Mouse (Mus musculus): ENCODE results near the gene Psmg4. TPM values are rescaled to one million over a fixed set of nuclear protein-coding genes. Genes with fewer than 3 reads are reported as not detected.

Psmg4 gene
- polyA plus RNA-seq, 1 experiment: 27.5 TPM

GRCm38 (mm10) chr13:34212735-34213212 is 50.0 kb downstream of the Psmg4 start:
- TF ChIP-seq GATA1 (IDR thresholded peaks at IDR 0.05; ENCODE audit: low read length): no peak

- TF ChIP-seq GATA1 (IDR thresholded peaks at IDR 0.05; ENCODE audit: low read length): no peak
These were observed 52.1 kb downstream of the Psmg4 start for GRCm38 (mm10) chr13:34214855-34215254.

GRCm38 (mm10) chr13:34218776-34219175 is 56.0 kb downstream of the Psmg4 start:
- TF ChIP-seq GATA1 (IDR thresholded peaks at IDR 0.05; ENCODE audit: low read length): no peak

GRCm38 (mm10) chr13:34219728-34220127 is 57.0 kb downstream of the Psmg4 start:
- TF ChIP-seq GATA1 (IDR thresholded peaks at IDR 0.05; ENCODE audit: low read length): no peak

GRCm38 (mm10) chr13:34222985-34223384 is 60.2 kb downstream of the Psmg4 start:
- TF ChIP-seq GATA1 (IDR thresholded peaks at IDR 0.05; ENCODE audit: low read length): no peak

GRCm38 (mm10) chr13:34226940-34227339 is 64.2 kb downstream of the Psmg4 start:
- TF ChIP-seq GATA1 (IDR thresholded peaks at IDR 0.05; ENCODE audit: low read length): no peak

Other genes with a start within 250 kb of the Psmg4 start
- gene Nqo2, start 198.3 kb upstream of the Psmg4 start, polyA plus RNA-seq (2012): 0.35 and 0.43 TPM in 2 replicates
- 6.1 and 8.3 TPM in 2 replicates for gene Ripk1, start 160.6 kb upstream of the Psmg4 start, polyA plus RNA-seq (2012)
- gene Serpinb6a, start 160.2 kb upstream of the Psmg4 start, polyA plus RNA-seq (2012): 3.2 and 3.7 TPM in 2 replicates
- 15.1 and 15.9 TPM in 2 replicates for gene Bphl, start 125.4 kb upstream of the Psmg4 start, polyA plus RNA-seq (2012)
- 10.9 and 24.5 TPM in 2 replicates for gene Tubb2a, start 85.0 kb upstream of the Psmg4 start, polyA plus RNA-seq (2012)
- 0.60 and 1.2 TPM in 2 replicates for gene Tubb2b, start 32.5 kb upstream of the Psmg4 start, polyA plus RNA-seq (2012)
- gene Slc22a23, start 182.2 kb downstream of the Psmg4 start, polyA plus RNA-seq (2012): 106 and 145 TPM in 2 replicates

Measured in G1E-ER4 (cell line).